Mouse (Mus musculus) lung, adult 2 months (tissue): ENCODE data around the gene Vmn2r80. TPM values are rescaled to one million over a fixed set of nuclear protein-coding genes. Genes with fewer than 3 reads are reported as not detected.
"Not testable (repeated sequence)": the region's sequence is repeated elsewhere in the genome, so short reads cannot be mapped to it uniquely, and the experiment has no call there.

Experiments used
- DNase-seq: peaks from one replicate; pipeline ENCODE4 v3.0.0; 2022
- H3K4me1 ChIP-seq: fragments of 200-500 bp; 2 replicates; pipeline ENCODE4 v1.6.1; 2011; ENCODE audit warnings: low read length; ENCODE audit not compliant: control insufficient read depth, insufficient read depth
- H3K4me3 ChIP-seq: fragments of 200-500 bp; replicated peaks from 2 replicates; pipeline ENCODE3; 2011; ENCODE audit warnings: low read depth, mild to moderate bottlenecking, control low read depth, low read length; ENCODE audit errors: extremely low read depth
- CTCF ChIP-seq: fragments of 200-500 bp; IDR thresholded peaks from 2 replicates; pipeline ENCODE4 v1.5.1; 2011; ENCODE audit warnings: mild to moderate bottlenecking, low read length, control low read depth; ENCODE audit not compliant: insufficient read depth
- POLR2A ChIP-seq: fragments of 200-500 bp; IDR thresholded peaks from 2 replicates; pipeline ENCODE4 v1.6.1; 2011; ENCODE audit warnings: low read depth, mild to moderate bottlenecking, control low read depth, low read length, borderline replicate concordance; ENCODE audit errors: extremely low read depth
- WGBS: fragments of 180-500 bp; shearing (Covaris S2); methylation state at CpG from one replicate; pipeline ENCODE4 v1.1.7; 2018; 5-methylcytosine and 5-hydroxymethylcytosine counted together
- polyA plus RNA-seq: library from polyadenylated mRNA; depleted of rRNA; stranded (reverse); fragments of >200 nt; gene quantifications from 2 replicates; pipeline ENCODE4 v1.2.3, GENCODE M21; 2012; rRNA removed

The Vmn2r80 gene
- not detected in 2 replicates for polyA plus RNA-seq

- not testable (repeated sequence) for H3K4me3 ChIP-seq, DNase-seq, H3K4me1 ChIP-seq
- whole genome bisulfite sequencing, result 58% methylated on average over 4 of the region's 4 CpGs
Observed at GRCm38 (mm10) chr10:79148469-79148868, at the start of gene Vmn2r80. Gene Vmn2r80, plus strand, starts transcription at chr10:79148769.

DNA sequence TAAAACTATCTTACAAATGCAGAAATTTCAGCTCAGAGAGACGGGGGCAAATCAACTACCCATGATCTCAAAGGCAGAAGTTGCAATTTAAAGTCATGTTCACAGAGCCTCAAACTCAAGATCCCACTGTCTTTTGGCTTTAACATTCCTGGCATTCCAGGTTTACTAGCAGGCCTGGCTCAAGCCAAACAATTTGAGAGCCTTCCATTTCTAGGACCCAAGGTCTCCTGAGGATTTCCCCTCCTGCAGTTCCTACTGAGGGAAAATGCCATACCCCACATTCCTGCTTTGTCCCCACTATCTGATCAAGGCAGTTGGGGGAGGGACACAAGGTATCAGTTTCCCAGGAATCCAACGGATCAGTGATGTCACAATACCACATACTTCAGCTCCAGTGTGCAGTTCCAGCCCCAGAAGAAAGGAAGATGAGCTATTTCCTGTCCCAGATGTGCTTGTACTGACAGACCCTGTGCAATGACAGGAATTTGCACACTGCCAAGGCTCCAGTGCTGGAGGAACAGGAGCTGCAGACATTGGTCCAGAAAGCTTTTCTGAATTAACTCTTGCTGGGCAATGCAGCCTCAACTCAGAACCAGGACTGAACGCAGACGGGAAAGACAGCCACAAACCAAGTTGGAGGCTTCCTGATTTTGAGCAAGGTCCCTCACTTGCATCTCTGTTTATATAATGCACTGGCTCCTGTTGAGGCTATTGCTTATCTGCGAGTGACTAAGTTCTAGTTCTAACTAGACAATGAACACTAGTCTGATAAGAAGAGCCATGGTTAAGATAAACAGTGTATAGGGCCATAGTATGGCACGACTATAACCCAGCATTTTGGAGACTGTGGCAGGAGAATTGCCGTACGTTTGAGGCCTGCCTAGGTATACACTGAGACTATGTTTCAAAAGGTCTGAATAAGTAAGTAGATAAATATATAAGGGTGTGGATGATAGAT, 42.0 kb upstream of the Vmn2r80 start:
- no peak for TF ChIP-seq POLR2A
- TF ChIP-seq CTCF, result no peak
- WGBS, result 46% methylated on average over 8 of the region's 8 CpGs
- Histone ChIP-seq H3K4me3 (no peak overlapping the region), H3K4me1 (no peaks in the 10 kb centered on the region)
- DNase-seq, result no peak

GRCm38 (mm10) chr10:79107531-79107930, 41.0 kb upstream of the Vmn2r80 start:
- Histone ChIP-seq H3K4me3 (no peak overlapping the region), H3K4me1 (no peaks in the 10 kb centered on the region)
- 65% methylated on average over 2 of the region's 2 CpGs for WGBS
- TF ChIP-seq CTCF (no peak), POLR2A (no peak)
- DNase-seq, result no peak

- H3K4me1 ChIP-seq, result no peaks in the 10 kb centered on the region
- TF ChIP-seq POLR2A (no peak), CTCF (no peak)
- H3K4me3 ChIP-seq, result no peak overlapping the region
- DNase-seq, result no peak
- 74% methylated on average over 1 of the region's 1 CpGs for WGBS
Observed at GRCm38 (mm10) chr10:79109156-79109555, 39.4 kb upstream of the Vmn2r80 start.

DNA sequence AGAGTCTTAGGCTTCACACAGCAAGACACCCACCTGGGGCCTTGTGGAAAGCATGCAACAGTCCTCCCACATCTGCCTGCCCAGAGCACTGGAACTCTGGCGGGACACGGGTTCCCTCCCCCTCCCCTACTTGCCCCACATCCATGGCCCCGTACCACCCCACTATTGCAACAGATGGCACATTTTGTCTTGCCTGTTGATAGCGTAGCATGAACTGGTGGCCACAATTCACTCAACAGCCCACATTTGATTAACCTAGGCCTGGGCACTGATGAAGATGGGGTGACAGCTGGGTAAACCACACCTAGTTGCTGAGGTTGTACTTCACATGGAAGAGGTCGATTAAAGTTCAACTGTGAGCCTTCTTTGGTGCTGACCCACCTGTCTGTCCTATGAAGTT, 38.1 kb upstream of the Vmn2r80 start:
- TF ChIP-seq CTCF (no peak), POLR2A (no peak)
- 88% methylated on average over 5 of the region's 5 CpGs for WGBS
- no peaks in the 10 kb centered on the region for H3K4me1 ChIP-seq
- no peak for DNase-seq
- no peak overlapping the region for H3K4me3 ChIP-seq

DNA sequence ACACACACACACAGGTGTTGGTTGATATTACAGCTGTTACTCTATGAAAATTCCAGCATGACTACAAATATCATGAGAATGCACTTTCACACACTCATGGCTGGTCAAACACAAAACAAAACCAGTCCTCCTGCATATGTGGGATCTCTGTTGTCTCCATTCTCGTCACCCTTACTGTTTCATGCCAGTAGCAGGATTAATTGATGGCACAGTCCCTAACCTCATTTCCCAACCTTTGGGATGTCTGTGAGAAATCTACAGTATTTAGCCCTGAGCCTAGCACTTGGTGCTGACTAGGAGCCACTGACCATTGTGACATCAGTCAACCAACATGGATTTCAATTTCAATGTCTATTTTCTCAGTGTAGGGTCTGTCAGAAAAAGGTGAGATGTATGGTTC, 33.5 kb upstream of the Vmn2r80 start:
- TF ChIP-seq CTCF (no peak), POLR2A (no peak)
- DNase-seq, result no peak
- 71% methylated on average over 1 of the region's 1 CpGs for WGBS
- peaks cover 3% of the 10 kb centered on the region; the same call in 1 of the 2 replicates for H3K4me1 ChIP-seq
- no peak overlapping the region for H3K4me3 ChIP-seq

DNA sequence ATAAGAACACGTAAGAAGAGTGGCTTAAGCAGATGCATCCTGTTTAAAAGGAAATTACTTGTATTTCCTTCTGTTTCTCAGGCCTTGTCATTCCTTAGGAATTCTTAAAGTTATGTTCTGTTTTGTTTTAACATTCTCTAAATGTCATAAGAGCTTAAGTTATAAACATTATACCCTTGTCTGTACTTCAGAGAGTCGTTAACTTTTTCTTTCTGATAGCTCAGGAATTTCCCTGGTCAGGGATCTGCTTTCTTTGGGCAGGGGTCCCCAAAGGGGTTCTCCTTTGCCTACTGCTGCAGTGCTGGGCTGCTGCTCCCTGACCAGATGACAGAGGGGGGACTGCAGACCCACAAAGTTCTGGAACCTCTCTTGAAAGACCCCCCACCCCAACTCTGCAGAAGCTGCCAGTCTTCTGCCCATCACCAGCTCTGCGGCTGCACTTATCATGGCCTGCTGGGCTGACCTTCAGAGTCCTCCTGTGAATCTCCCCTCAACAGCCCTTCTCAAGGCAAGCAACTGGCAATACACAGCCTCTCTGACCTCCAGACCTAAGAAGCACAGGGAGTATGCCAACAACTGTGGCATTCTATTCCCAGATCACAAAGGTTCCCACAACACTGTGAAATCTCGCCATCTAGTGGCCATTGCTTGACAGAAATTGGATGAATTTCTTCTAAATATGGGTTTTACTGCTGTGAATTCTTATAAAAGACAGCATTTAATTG, 32.3 kb upstream of the Vmn2r80 start:
- whole genome bisulfite sequencing, result 19% methylated on average over 4 of the region's 4 CpGs
- Histone ChIP-seq H3K4me3 (no peak overlapping the region), H3K4me1 (peaks cover 3% of the 10 kb centered on the region; the same call in 1 of the 2 replicates)
- TF ChIP-seq CTCF (peak; percentile 37; the same call in 1 of the 2 replicates), POLR2A (no peak)
- peak; percentile 23 for DNase-seq

- TF ChIP-seq POLR2A (no peak), CTCF (no peak)
- Histone ChIP-seq H3K4me1 (no peaks in the 10 kb centered on the region), H3K4me3 (no peak overlapping the region)
- no peak for DNase-seq
Observed at GRCm38 (mm10) chr10:79151602-79152001, 3.0 kb downstream of the Vmn2r80 start.

DNA sequence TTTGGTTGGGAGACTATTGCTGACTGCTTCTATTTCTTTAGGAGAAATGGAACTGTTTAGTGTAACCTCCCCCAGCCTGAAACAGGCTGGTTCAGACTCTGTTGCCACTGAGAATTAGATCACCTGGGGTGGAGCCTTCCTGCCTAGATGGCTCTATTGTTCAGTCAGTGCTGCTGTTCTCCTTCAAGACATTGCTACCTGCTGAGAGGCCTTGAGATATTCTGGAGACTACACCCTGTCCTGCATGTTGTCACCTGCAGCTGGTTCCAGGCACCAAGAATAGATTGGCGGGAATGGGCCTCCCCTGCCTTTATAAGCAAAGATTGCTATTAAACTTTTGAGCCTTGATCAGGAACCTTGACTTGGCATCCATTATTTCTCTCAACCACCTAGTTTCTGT, 51.4 kb downstream of the Vmn2r80 start:
- not testable (repeated sequence) for DNase-seq, H3K4me1 ChIP-seq, H3K4me3 ChIP-seq
- 74% methylated on average over 1 of the region's 1 CpGs for WGBS

GRCm38 (mm10) chr10:79220432-79220831, 71.9 kb downstream of the Vmn2r80 start:
- TF ChIP-seq POLR2A (no peak), CTCF (no peak)
- no peak for DNase-seq
- Histone ChIP-seq H3K4me3 (no peak overlapping the region), H3K4me1 (no peaks in the 10 kb centered on the region)
